Mouse (Mus musculus): ENCODE results near the gene Mia2.

GRCm38 (mm10) chr12:59139372-59139771, 43.8 kb downstream of the Mia2 start:
- TF ChIP-seq CTCF (IDR thresholded peaks at IDR 0.05; ENCODE audit: low read depth, low read length) (no peak), POLR2A (IDR thresholded peaks at IDR 0.05; ENCODE audit: insufficient read depth, low read length) (no peak), EP300 (IDR thresholded peaks at IDR 0.05; ENCODE audit: insufficient read depth, low read depth, low read length) (no peak)

Data from ES-Bruce4 (cell line).